Mouse (Mus musculus) liver, adult 2 months (tissue): ENCODE measurements around the gene Mettl24. TPM values are rescaled to one million over a fixed set of nuclear protein-coding genes. Genes with fewer than 3 reads are reported as not detected.

Source experiments
- DNase-seq: peaks from one replicate; pipeline ENCODE4 v3.0.0-alpha.2; 2011; ENCODE audit warnings: low read depth, low spot score; ENCODE audit errors: extremely low read depth
- H3K27ac ChIP-seq: fragments of 200-500 bp; replicated peaks from 2 replicates; pipeline ENCODE4 v1.5.1; 2012; ENCODE audit warnings: low read depth, mild to moderate bottlenecking, control low read depth, inconsistent platforms, low read length; ENCODE audit not compliant: insufficient read depth
- H3K27me3 ChIP-seq: fragments of 200-500 bp; 2 replicates; pipeline ENCODE4 v1.6.1; 2012; ENCODE audit warnings: mild to moderate bottlenecking, moderate library complexity, low read length, inconsistent platforms; ENCODE audit not compliant: control insufficient read depth, insufficient read depth
- H3K36me3 ChIP-seq: fragments of 200-500 bp; 2 replicates; pipeline ENCODE4 v1.6.1; 2012; ENCODE audit warnings: low read length, inconsistent platforms; ENCODE audit not compliant: control insufficient read depth, insufficient read depth
- H3K4me1 ChIP-seq: fragments of 200-500 bp; 2 replicates; pipeline ENCODE4 v1.6.1; 2011; ENCODE audit warnings: low read length; ENCODE audit not compliant: control insufficient read depth, insufficient read depth
- H3K4me3 ChIP-seq: fragments of 200-500 bp; 2 replicates; pipeline ENCODE4 v1.5.1; 2011; ENCODE audit warnings: low read depth, mild to moderate bottlenecking, control low read depth, low read length, moderate library complexity; ENCODE audit not compliant: insufficient read depth
- H3K79me2 ChIP-seq: fragments of 200-500 bp; 2 replicates; pipeline ENCODE4 v1.6.1; 2012; ENCODE audit warnings: inconsistent platforms, mild to moderate bottlenecking, low read length, moderate library complexity; ENCODE audit not compliant: control insufficient read depth, insufficient read depth
- H3K9ac ChIP-seq: fragments of 200-500 bp; 2 replicates; pipeline ENCODE4 v1.6.1; 2012; ENCODE audit warnings: low read depth, mild to moderate bottlenecking, control low read depth, inconsistent platforms, low read length
- CTCF ChIP-seq: fragments of 200-500 bp; IDR thresholded peaks from 2 replicates; pipeline ENCODE4 v1.5.1; 2011; ENCODE audit warnings: low read depth, low read length, control low read depth
- POLR2A ChIP-seq: fragments of 200-500 bp; IDR thresholded peaks from 2 replicates; pipeline ENCODE4 v1.6.1; 2011; ENCODE audit warnings: low read length, control low read depth; ENCODE audit not compliant: insufficient read depth; ENCODE audit errors: extremely low read depth
- WGBS: fragments of 180-500 bp; shearing (Covaris S2); methylation state at CpG from one replicate; pipeline ENCODE4 v1.1.7; 2018; 5-methylcytosine and 5-hydroxymethylcytosine counted together
- polyA plus RNA-seq: library from polyadenylated mRNA; depleted of rRNA; stranded (reverse); fragments of >200 nt; gene quantifications from 2 replicates; pipeline ENCODE4 v1.2.3, GENCODE M21; 2012
- total RNA-seq: library from RNA; depleted of rRNA; stranded (reverse); fragments of >200 nt; gene quantifications from 2 replicates; pipeline ENCODE4 v1.2.3, GENCODE M21; 2014

The Mettl24 gene
- total and polyA plus RNA-seq, 2 experiments = 0.09 TPM; not detected in 1

- H3K9ac ChIP-seq = no peak overlapping the region
- 0 out of 2 replicates have a peak, but pooled peaks cover 3% of the 10 kb centered on the region for H3K27me3 ChIP-seq
- H3K79me2 ChIP-seq = no peaks in the 10 kb centered on the region
- TF ChIP-seq CTCF (no peak), POLR2A (no peak)
- no peak overlapping the region for H3K27ac ChIP-seq
- no peak overlapping the region for H3K4me3 ChIP-seq
- H3K4me1 ChIP-seq = no peaks in the 10 kb centered on the region
- H3K36me3 ChIP-seq = peaks cover 2% of the 10 kb centered on the region; the same call in 1 of the 2 replicates
- no peak for DNase-seq
- 38% methylated on average over 13 of the region's 13 CpGs for WGBS
Measured at GRCm38 (mm10) chr10:40674151-40674550, 8.9 kb upstream of the Mettl24 start.

- no peak overlapping the region for H3K27ac ChIP-seq
- TF ChIP-seq POLR2A (no peak), CTCF (no peak)
- H3K4me3 ChIP-seq = no peak overlapping the region
- no peak overlapping the region for H3K9ac ChIP-seq
- 75% methylated on average over 7 of the region's 7 CpGs for WGBS
- no peak for DNase-seq
- H3K79me2 ChIP-seq = no peaks in the 10 kb centered on the region
- H3K36me3 ChIP-seq = peaks cover 2% of the 10 kb centered on the region; the same call in 1 of the 2 replicates
- 0 out of 2 replicates have a peak, but pooled peaks cover 3% of the 10 kb centered on the region for H3K27me3 ChIP-seq
- H3K4me1 ChIP-seq = no peaks in the 10 kb centered on the region
Measured at GRCm38 (mm10) chr10:40675921-40676320, 7.2 kb upstream of the Mettl24 start.

GRCm38 (mm10) chr10:40678477-40678876 lies 4.6 kb upstream of the Mettl24 start:
- H3K27ac ChIP-seq = no peak overlapping the region
- H3K4me3 ChIP-seq = no peak overlapping the region
- no peak for DNase-seq
- no peaks in the 10 kb centered on the region for H3K79me2 ChIP-seq
- 73% methylated on average over 3 of the region's 3 CpGs for WGBS
- peaks cover 8% of the 10 kb centered on the region; the same call in 1 of the 2 replicates for H3K27me3 ChIP-seq
- H3K9ac ChIP-seq = no peak overlapping the region
- no peak for TF ChIP-seq POLR2A
- no peak for TF ChIP-seq CTCF
- H3K4me1 ChIP-seq = no peaks in the 10 kb centered on the region
- H3K36me3 ChIP-seq = peaks cover 2% of the 10 kb centered on the region; the same call in 1 of the 2 replicates

- H3K9ac ChIP-seq = no peak overlapping the region
- H3K27ac ChIP-seq = no peak overlapping the region
- TF ChIP-seq CTCF (no peak), POLR2A (no peak)
- no peaks in the 10 kb centered on the region for H3K4me1 ChIP-seq
- H3K79me2 ChIP-seq = no peaks in the 10 kb centered on the region
- H3K36me3 ChIP-seq = peaks cover 1% of the 10 kb centered on the region; the same call in 1 of the 2 replicates
- H3K4me3 ChIP-seq = no peak overlapping the region
- WGBS = 37% methylated on average over 8 of the region's 8 CpGs
- H3K27me3 ChIP-seq = peaks cover 8% of the 10 kb centered on the region; the same call in 1 of the 2 replicates
- DNase-seq = no peak
Measured at GRCm38 (mm10) chr10:40682470-40682869, 612 bp upstream of the Mettl24 start.

GRCm38 (mm10) chr10:40683868-40684253 lies 779 bp downstream of the Mettl24 start:
- Histone ChIP-seq H3K79me2 (no peaks in the 10 kb centered on the region), H3K27ac (no peak overlapping the region), H3K27me3 (peaks cover 8% of the 10 kb centered on the region; the same call in 1 of the 2 replicates), H3K9ac (no peak overlapping the region), H3K4me3 (no peak overlapping the region), H3K4me1 (no peaks in the 10 kb centered on the region), H3K36me3 (no peaks in the 10 kb centered on the region)
- no peak for DNase-seq
- WGBS = 54% methylated on average over 9 of the region's 9 CpGs
- TF ChIP-seq CTCF (no peak), POLR2A (no peak)

GRCm38 (mm10) chr10:40684326-40684725 lies 1.2 kb downstream of the Mettl24 start:
- no peak for TF ChIP-seq CTCF
- no peak for TF ChIP-seq POLR2A
- H3K4me3 ChIP-seq = no peak overlapping the region
- H3K27ac ChIP-seq = no peak overlapping the region
- no peak for DNase-seq
- H3K36me3 ChIP-seq = no peaks in the 10 kb centered on the region
- H3K27me3 ChIP-seq = peaks cover 8% of the 10 kb centered on the region; the same call in 1 of the 2 replicates
- H3K9ac ChIP-seq = no peak overlapping the region
- no peaks in the 10 kb centered on the region for H3K4me1 ChIP-seq
- no peaks in the 10 kb centered on the region for H3K79me2 ChIP-seq
- WGBS = 89% methylated on average over 7 of the region's 7 CpGs
